Mouse (Mus musculus): ENCODE data around the gene Gsto2. TPM values are rescaled to one million over a fixed set of nuclear protein-coding genes. Genes with fewer than 3 reads are reported as not detected.

The Gsto2 gene
- total RNA-seq, 2 experiments from 2014 or later, result 0.27 to 0.43 TPM

GRCm38 (mm10) chr19:47913344-47913743 is 48.0 kb downstream of the Gsto2 start:
- DNase-seq, result no peak
- intact Hi-C loops (cut with DNase I; ENCODE audit: low total_unique reads), result no loop called here

DNA sequence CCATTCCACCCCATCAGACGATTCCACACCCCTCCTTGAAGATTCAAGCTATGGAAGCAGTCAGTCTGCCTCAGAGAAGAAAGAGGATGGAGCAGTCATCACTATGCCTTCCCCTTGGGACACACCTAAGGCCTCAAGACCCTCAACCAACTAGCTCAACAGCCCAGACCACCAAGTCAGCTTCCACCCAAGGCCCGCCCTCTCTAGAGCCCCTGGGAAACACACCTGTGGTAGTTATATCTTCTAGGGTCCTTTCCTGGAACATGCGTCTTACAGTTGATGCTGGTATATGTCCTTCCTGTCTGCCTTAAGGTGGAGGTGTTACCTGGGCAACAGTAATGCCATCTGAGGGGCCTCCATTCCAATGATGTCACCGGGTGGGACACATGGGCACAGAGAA is 48.9 kb downstream of the Gsto2 start:
- no peak for DNase-seq
- intact Hi-C loops (cut with DNase I; ENCODE audit: low total_unique reads), result no loop called here

DNA sequence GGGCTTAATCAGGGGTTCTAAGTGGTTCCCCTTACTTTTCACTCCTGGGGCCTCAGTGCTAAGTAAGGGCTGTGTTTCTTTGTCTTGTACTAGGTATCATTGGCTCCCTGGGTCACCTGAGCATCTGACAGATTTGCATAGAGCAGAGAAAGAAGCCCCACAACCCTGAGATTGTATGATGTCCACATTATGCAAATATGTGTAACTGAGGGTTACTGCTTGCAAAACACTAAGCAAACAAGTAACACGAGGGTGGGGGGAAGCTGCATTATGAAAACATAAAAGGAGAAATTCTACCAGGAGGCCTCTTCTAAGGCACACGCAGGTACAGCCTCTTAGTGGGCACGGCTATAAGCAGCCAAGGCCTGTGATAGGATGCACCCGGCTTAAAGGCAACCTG is 49.9 kb downstream of the Gsto2 start:
- intact Hi-C loops (cut with DNase I; ENCODE audit: low total_unique reads), result no loop called here
- DNase-seq, result no peak

DNA sequence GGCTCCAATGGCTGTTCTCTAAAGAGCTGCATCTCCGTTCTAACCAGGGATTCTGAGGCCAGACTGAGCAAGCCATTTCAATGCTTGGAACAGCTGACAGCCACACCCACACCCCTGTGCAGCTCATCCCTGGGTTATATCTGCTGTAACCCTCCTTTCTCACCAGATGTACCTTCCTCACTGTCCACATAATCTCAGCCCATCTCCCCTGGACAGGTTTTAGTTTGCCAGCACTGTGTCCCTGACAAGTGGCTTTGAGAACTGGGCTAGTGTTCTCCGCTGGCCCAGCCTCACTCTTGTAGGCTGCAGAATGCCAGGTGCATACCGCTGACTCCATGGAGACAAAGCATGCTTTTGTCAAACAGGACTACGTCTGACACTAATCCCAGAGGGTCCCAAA is 52.1 kb downstream of the Gsto2 start:
- DNase-seq, result no peak
- intact Hi-C loops (cut with DNase I; ENCODE audit: low total_unique reads), result no loop called here

GRCm38 (mm10) chr19:47918016-47918415 is 52.7 kb downstream of the Gsto2 start:
- no peak for DNase-seq
- intact Hi-C loops (cut with DNase I; ENCODE audit: low total_unique reads), result no loop called here

DNA sequence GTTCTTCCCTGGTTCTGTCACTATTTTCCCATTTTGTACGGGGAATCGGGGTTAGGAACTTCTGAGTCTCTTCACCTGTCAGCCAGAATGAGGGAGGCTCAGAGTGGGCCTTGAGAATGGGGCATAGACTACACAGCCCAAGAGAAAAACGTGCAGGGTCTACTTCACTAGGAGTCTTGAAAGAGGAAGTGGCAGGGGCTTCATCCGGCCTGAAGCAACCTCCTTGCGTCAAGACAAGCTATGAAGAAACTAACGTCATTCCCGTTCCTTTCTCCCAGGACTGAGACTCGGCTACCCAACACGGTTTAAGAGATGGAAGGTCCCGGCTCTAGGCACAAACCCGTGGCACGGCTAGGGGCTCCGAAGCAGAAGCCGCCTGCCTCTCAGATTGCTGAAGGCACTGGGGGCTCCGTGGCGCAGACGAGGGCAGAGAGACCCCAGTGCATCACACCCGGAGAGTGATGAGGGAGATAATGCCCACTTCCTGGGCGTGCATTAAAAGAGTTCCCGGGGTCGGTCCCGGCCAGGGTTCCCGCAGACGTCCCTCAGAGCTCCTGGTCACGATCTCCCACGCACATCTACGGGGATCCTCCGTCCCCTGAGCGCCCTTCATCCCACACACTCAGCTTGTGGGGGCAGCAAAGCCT is 53.2 kb downstream of the Gsto2 start:
- intact Hi-C loops (cut with DNase I; ENCODE audit: low total_unique reads), result no loop called here
- no peak for DNase-seq

- intact Hi-C loops (cut with DNase I; ENCODE audit: low total_unique reads), result no loop called here
- DNase-seq, result peak; percentile 80
Observed at GRCm38 (mm10) chr19:47919126-47919965, 54.0 kb downstream of the Gsto2 start, which contains the start of the genes Cfap43 and Itprip. Cfap43 (minus strand) TSS chr19:47919287. Itprip (minus strand) TSS chr19:47919299.

- intact Hi-C loops (cut with DNase I; ENCODE audit: low total_unique reads), result no loop called here
- DNase-seq, result no peak
Observed at GRCm38 (mm10) chr19:47919966-47920375, 54.6 kb downstream of the Gsto2 start.

- DNase-seq, result no peak
- intact Hi-C loops (cut with DNase I; ENCODE audit: low total_unique reads), result no loop called here
Observed at GRCm38 (mm10) chr19:47925819-47926218, 60.5 kb downstream of the Gsto2 start.

GRCm38 (mm10) chr19:47927032-47927431 is 61.7 kb downstream of the Gsto2 start:
- intact Hi-C loops (cut with DNase I; ENCODE audit: low total_unique reads), result no loop called here

DNA sequence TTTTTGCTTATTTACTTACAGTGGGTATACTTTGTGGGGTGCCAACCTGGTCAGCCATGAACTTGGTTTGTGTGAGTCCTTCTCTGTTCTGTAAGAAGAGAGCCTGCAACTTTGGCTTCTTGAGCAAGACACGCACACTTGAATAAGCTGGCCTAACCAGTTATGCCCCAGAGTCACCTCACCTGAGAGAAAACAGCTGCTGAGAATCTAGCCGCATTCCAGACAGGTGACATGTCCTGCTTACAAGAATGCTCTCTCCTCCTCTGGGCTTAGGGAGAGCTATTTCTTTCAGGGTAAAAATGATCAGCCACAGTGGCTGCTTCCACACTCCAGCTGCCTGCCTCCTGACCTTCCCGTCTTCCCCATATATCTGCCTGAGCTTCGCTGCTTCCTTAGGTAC is 63.7 kb downstream of the Gsto2 start:
- no peak for DNase-seq
- intact Hi-C loops (cut with DNase I; ENCODE audit: low total_unique reads), result no loop called here

More at GRCm38 (mm10) chr19:47927032-47927431, 61.7 kb downstream of the Gsto2 start:
- no peak for DNase-seq

- DNase-seq, result no peak
- intact Hi-C loops (cut with DNase I; ENCODE audit: low total_unique reads), result loop anchor here (2.0 kb wide), 1 partner anchor 49 kb away; no protein-coding TSS in a partner anchor
Observed at GRCm38 (mm10) chr19:47931982-47932638, 66.8 kb downstream of the Gsto2 start.

GRCm38 (mm10) chr19:47934146-47934545 is 68.8 kb downstream of the Gsto2 start:
- DNase-seq, result no peak
- intact Hi-C loops (cut with DNase I; ENCODE audit: low total_unique reads), result no loop called here

- DNase-seq, result no peak
- intact Hi-C loops (cut with DNase I; ENCODE audit: low total_unique reads), result no loop called here
Observed at GRCm38 (mm10) chr19:47934636-47935238, 69.4 kb downstream of the Gsto2 start.

DNA sequence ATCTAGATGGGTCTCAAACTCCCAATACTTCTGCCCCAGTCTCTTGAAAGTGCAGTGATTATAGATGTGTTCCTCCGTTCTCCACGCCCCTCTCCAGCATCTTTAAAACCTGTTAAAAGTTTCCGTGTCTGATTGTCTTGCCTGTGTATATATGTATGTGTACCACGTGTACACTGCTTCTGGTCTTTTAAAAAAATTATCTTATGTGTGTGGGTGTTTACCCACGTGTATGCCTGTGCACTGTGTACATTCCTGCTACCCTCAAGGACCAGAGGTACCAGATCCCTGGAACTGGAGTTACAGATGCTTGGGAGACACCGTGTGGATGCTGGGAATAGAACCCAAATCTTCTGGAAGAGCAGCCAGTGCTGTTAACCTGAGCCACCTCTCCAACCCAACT is 70.2 kb downstream of the Gsto2 start:
- no peak for DNase-seq
- intact Hi-C loops (cut with DNase I; ENCODE audit: low total_unique reads), result no loop called here

Small RNA genes lying within 50 kb of the gene (microRNA-seq; reads per million reads assigned to microRNA genes)
- 0 reads per million in 2 experiments for gene Gm22240

Other genes starting within 250 kb of the Gsto2 start
- gene Col17a1, start 173.4 kb upstream of the Gsto2 start, total RNA-seq (2021), result under 1 TPM; 0.31 to 0.33 TPM
- gene Sfr1, start 133.9 kb upstream of the Gsto2 start, total RNA-seq (2021), result 10 to 100 TPM; 75.8 to 80.2 TPM
- gene Gsto1, start 10.6 kb upstream of the Gsto2 start, total RNA-seq (2021), result 10 to 100 TPM; 33.7 to 35.1 TPM
- not detected for gene Cfap43, start 53.8 kb downstream of the Gsto2 start, total RNA-seq (2021)
- gene Itprip, start 53.8 kb downstream of the Gsto2 start, total RNA-seq (2021), result 1 to 10 TPM; 1.1 to 1.6 TPM
- not detected for gene Cfap58, start 72.1 kb downstream of the Gsto2 start, total RNA-seq (2021)

Data from gastrocnemius, postnatal 14 days (tissue).